Mouse (Mus musculus): ENCODE data around the gene Epn2. TPM values are rescaled to one million over a fixed set of nuclear protein-coding genes. Genes with fewer than 3 reads are reported as not detected.

The Epn2 gene
- polyA plus RNA-seq, 1 experiment = 14.1 TPM

DNA sequence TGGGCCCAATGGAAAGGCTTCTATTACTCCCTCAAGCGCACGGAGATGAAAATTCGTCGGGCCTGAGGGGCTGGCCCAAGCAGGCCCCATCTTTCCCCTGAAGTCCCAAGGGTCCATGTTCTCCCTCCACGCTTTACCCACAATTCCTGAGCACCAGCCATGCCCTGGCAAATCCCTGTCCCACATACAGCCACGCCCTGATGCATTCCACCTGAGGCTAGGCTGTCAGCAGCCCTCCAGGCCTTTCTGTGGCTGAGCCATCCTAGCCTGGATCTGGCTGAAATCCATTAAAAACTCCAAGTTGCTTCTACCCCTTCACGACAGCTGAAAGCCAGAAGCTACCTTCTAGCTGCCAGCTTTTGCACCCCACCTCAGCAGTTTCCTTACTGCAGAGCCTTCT lies 91.6 kb downstream of the Epn2 start:
- TF ChIP-seq MYOD1 (IDR thresholded peaks at IDR 0.05; ENCODE audit: control insufficient read depth in 1 of 3, insufficient read length in 2 of 3, low read depth in 2 of 3) = no peak
- TF ChIP-seq SRF (IDR thresholded peaks at IDR 0.05; ENCODE audit: control insufficient read depth, insufficient read length, low read depth) = no peak
- TF ChIP-seq POLR2A (IDR thresholded peaks at IDR 0.05; ENCODE audit: insufficient read length, low read depth) = no peak
- TF ChIP-seq MAX (IDR thresholded peaks at IDR 0.05; ENCODE audit: low read depth) = no peak
- TF ChIP-seq MYOG (IDR thresholded peaks at IDR 0.05; ENCODE audit: control insufficient read depth in 1 of 3, insufficient read depth in 1 of 3, insufficient read length in 2 of 3, low read depth in 2 of 3) = no peak
- TF ChIP-seq CEBPB (IDR thresholded peaks at IDR 0.05; ENCODE audit: insufficient read depth, poor library complexity, severe bottlenecking) = no peak
- no peak for TF ChIP-seq TCF12 (IDR thresholded peaks at IDR 0.05; ENCODE audit: insufficient read depth, poor library complexity, severe bottlenecking)
- TF ChIP-seq REST (IDR thresholded peaks at IDR 0.05; ENCODE audit: insufficient read depth, insufficient read length) = no peak
- no peak for TF ChIP-seq E2F4 (IDR thresholded peaks at IDR 0.05; ENCODE audit: insufficient read depth)
- TF ChIP-seq POLR2AphosphoS2 (IDR thresholded peaks at IDR 0.05; ENCODE audit: insufficient read length, low read depth) = no peak
- H3K79me2 ChIP-seq (ENCODE audit: control insufficient read depth, insufficient read depth) = peaks cover 7% of the 10 kb centered on the region
- H3ac ChIP-seq (ENCODE audit: control insufficient read depth, insufficient read length) = no peak overlapping the region
- peak overlapping the region; percentile 24 for H3K4me2 ChIP-seq (ENCODE audit: low read depth)
- no peaks in the 10 kb centered on the region for H3K27me3 ChIP-seq (ENCODE audit: control insufficient read depth, insufficient read depth, insufficient read length)
- H3K36me3 ChIP-seq (ENCODE audit: control insufficient read depth, insufficient read depth) = peaks cover 10% of the 10 kb centered on the region
- H3K4me3 ChIP-seq = no peak overlapping the region

DNA sequence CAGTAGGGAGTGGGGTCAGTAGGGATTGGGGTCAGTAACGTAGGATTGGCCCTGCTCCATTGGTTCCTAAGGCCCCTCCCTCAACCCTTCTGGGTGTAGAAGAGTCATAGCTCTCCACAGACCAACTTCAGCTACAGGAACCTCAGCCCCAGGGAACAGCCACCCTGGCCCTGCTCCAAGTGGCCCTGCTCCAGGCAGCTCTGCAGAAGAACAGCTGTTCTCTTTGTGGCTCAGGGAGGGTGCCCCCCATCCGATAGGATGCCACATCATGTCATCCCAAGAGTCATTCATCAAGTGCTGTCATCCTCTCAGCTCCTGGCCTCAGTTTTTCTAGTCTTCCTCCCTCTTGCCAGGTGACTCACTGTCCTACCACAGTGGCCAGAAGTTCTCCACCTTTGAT lies 92.1 kb downstream of the Epn2 start:
- no peaks in the 10 kb centered on the region for H3K27me3 ChIP-seq (ENCODE audit: control insufficient read depth, insufficient read depth, insufficient read length)
- H3K4me2 ChIP-seq (ENCODE audit: low read depth) = peak overlapping the region; percentile 24
- TF ChIP-seq POLR2AphosphoS2 (IDR thresholded peaks at IDR 0.05; ENCODE audit: insufficient read length, low read depth) (no peak), USF1 (IDR thresholded peaks at IDR 0.05; ENCODE audit: low read depth) (no peak), REST (IDR thresholded peaks at IDR 0.05; ENCODE audit: insufficient read depth, insufficient read length) (no peak), E2F4 (IDR thresholded peaks at IDR 0.05; ENCODE audit: insufficient read depth) (no peak), SRF (IDR thresholded peaks at IDR 0.05; ENCODE audit: control insufficient read depth, insufficient read length, low read depth) (no peak), MYOG (IDR thresholded peaks at IDR 0.05; ENCODE audit: control insufficient read depth in 1 of 3, insufficient read depth in 1 of 3, insufficient read length in 2 of 3, low read depth in 2 of 3) (peak; percentile 67 to 98 (median 83)), CEBPB (IDR thresholded peaks at IDR 0.05; ENCODE audit: insufficient read depth, poor library complexity, severe bottlenecking) (no peak), TCF12 (IDR thresholded peaks at IDR 0.05; ENCODE audit: insufficient read depth, poor library complexity, severe bottlenecking) (peak; percentile 65), TCF3 (IDR thresholded peaks at IDR 0.05; ENCODE audit: insufficient read length, low read depth) (peak; percentile 49), MYOD1 (IDR thresholded peaks at IDR 0.05; ENCODE audit: control insufficient read depth in 1 of 3, insufficient read length in 2 of 3, low read depth in 2 of 3) (peak; percentile 43 to 98 (median 88)), POLR2A (IDR thresholded peaks at IDR 0.05; ENCODE audit: insufficient read length, low read depth) (peak; percentile 19), MAX (IDR thresholded peaks at IDR 0.05; ENCODE audit: low read depth) (no peak)
- peaks cover 2% of the 10 kb centered on the region for H3K79me2 ChIP-seq (ENCODE audit: control insufficient read depth, insufficient read depth)
- no peak overlapping the region for H3ac ChIP-seq (ENCODE audit: control insufficient read depth, insufficient read length)
- H3K4me3 ChIP-seq = no peak overlapping the region
- H3K36me3 ChIP-seq (ENCODE audit: control insufficient read depth, insufficient read depth) = peaks cover 10% of the 10 kb centered on the region

DNA sequence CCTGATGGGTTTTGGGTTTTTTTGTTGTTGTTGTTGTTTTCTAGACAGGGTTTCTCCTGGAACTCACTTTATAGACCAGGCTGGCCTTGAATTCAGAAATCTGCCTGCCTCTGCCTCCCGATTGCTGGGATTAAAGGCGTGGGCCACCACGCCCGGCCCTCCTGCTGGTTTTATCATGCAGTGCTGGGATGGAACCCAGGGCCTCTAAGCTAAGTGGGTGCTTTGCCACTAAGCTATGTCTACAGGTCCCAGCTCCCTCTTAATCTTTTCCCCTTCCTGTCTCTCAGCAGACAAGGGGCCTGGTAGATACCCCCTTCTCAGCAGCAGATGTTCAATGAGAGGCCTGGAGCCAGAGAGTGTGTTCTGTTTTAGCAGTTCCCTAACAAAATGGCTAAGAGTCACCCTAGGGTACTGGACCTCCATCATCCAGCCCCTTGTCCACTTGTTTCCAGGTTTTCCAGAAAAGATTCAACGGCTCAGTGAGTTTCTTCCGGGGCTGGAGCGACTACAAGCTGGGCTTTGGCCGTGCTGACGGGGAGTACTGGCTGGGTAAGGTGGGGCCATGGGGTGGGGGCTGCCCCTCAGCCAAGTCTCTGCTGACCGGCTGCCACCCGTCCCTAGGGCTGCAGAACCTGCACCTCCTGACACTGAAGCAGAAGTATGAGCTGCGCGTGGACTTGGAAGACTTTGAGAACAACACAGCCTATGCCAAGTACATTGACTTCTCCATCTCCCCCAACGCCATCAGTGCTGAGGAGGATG lies 92.8 kb downstream of the Epn2 start:
- H3ac ChIP-seq (ENCODE audit: control insufficient read depth, insufficient read length) = no peak overlapping the region
- H3K4me2 ChIP-seq (ENCODE audit: low read depth) = no peak overlapping the region
- no peaks in the 10 kb centered on the region for H3K79me2 ChIP-seq (ENCODE audit: control insufficient read depth, insufficient read depth)
- no peak for TF ChIP-seq TCF3 (IDR thresholded peaks at IDR 0.05; ENCODE audit: insufficient read length, low read depth)
- no peak overlapping the region for H3K4me3 ChIP-seq
- no peaks in the 10 kb centered on the region for H3K27me3 ChIP-seq (ENCODE audit: control insufficient read depth, insufficient read depth, insufficient read length)
- H3K36me3 ChIP-seq (ENCODE audit: control insufficient read depth, insufficient read depth) = peaks cover 10% of the 10 kb centered on the region

DNA sequence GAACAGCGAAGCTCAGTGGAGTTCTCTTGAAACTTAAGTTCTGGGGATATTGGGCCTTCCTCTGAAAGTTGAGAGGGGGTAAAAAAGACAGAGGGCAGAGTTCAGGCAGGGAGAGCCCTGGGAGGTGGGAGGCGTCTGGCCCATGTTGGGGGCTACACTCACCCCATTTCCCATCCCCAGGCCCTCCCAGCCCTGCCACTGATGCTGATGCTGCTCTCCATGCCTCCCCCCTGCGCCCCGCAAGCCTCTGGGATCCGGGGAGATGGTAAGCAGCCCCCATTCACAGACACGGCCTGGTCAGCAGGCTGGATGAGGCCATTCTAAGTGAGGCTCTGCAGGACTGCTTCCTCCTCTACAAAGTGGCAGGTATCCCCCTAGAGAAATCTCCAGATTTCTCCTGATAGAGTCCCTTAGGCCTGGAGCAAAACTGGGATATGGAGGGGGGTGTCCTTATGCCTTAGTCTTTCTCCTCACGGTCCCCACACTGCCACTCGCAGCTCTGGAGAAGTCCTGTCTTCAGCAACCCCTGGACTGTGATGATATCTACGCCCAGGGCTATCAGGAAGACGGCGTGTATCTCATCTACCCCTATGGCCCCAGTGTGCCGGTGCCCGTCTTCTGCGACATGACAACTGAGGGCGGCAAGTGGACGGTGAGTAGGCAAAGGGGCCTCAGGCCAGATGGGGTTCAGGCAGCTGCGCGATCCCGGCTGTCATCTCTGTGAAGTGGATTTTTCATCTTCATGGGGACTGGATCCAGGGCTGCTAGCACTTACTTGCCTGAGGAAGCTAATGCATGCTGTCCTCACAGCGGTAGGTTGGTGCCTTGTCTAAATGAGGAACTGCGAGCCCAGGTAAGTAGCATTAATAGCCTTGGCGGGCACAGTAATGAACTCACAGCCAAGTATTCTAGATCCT lies 93.7 kb downstream of the Epn2 start:
- Histone ChIP-seq H3ac (ENCODE audit: control insufficient read depth, insufficient read length) (no peak overlapping the region), H3K79me2 (ENCODE audit: control insufficient read depth, insufficient read depth) (no peaks in the 10 kb centered on the region), H3K4me2 (ENCODE audit: low read depth) (no peak overlapping the region), H3K4me3 (no peak overlapping the region), H3K27me3 (ENCODE audit: control insufficient read depth, insufficient read depth, insufficient read length) (no peaks in the 10 kb centered on the region), H3K36me3 (ENCODE audit: control insufficient read depth, insufficient read depth) (peaks cover 10% of the 10 kb centered on the region)
- TF ChIP-seq TCF12 (IDR thresholded peaks at IDR 0.05; ENCODE audit: insufficient read depth, poor library complexity, severe bottlenecking) = no peak
- no peak for TF ChIP-seq POLR2AphosphoS2 (IDR thresholded peaks at IDR 0.05; ENCODE audit: insufficient read length, low read depth)
- TF ChIP-seq CEBPB (IDR thresholded peaks at IDR 0.05; ENCODE audit: insufficient read depth, poor library complexity, severe bottlenecking) = no peak
- TF ChIP-seq MAX (IDR thresholded peaks at IDR 0.05; ENCODE audit: low read depth) = no peak
- no peak for TF ChIP-seq E2F4 (IDR thresholded peaks at IDR 0.05; ENCODE audit: insufficient read depth)
- TF ChIP-seq USF1 (IDR thresholded peaks at IDR 0.05; ENCODE audit: low read depth) = no peak
- TF ChIP-seq TCF3 (IDR thresholded peaks at IDR 0.05; ENCODE audit: insufficient read length, low read depth) = no peak
- TF ChIP-seq SRF (IDR thresholded peaks at IDR 0.05; ENCODE audit: control insufficient read depth, insufficient read length, low read depth) = no peak
- no peak for TF ChIP-seq REST (IDR thresholded peaks at IDR 0.05; ENCODE audit: insufficient read depth, insufficient read length)
- no peak for TF ChIP-seq MYOD1 (IDR thresholded peaks at IDR 0.05; ENCODE audit: control insufficient read depth in 1 of 3, insufficient read length in 2 of 3, low read depth in 2 of 3)
- TF ChIP-seq POLR2A (IDR thresholded peaks at IDR 0.05; ENCODE audit: insufficient read length, low read depth) = no peak
- no peak for TF ChIP-seq MYOG (IDR thresholded peaks at IDR 0.05; ENCODE audit: control insufficient read depth in 1 of 3, insufficient read depth in 1 of 3, insufficient read length in 2 of 3, low read depth in 2 of 3)
